Mouse (Mus musculus) testis, adult 2 months (tissue): ENCODE measurements around the gene Olfr68. TPM values are rescaled to one million over a fixed set of nuclear protein-coding genes. Genes with fewer than 3 reads are reported as not detected.
"Not testable (repeated sequence)": the region's sequence is repeated elsewhere in the genome, so short reads cannot be mapped to it uniquely, and the experiment has no call there.

Experiments
- H3K27ac ChIP-seq: fragments of 200-500 bp; 2 replicates; pipeline ENCODE4 v1.5.1; 2012; ENCODE audit warnings: low read depth, low read length; ENCODE audit not compliant: control insufficient read depth, insufficient read depth
- H3K27me3 ChIP-seq: fragments of 200-500 bp; 2 replicates; pipeline ENCODE4 v1.6.1; 2012; ENCODE audit warnings: mild to moderate bottlenecking, low read length, moderate library complexity; ENCODE audit not compliant: control insufficient read depth, insufficient read depth
- H3K36me3 ChIP-seq: fragments of 200-500 bp; 2 replicates; pipeline ENCODE4 v1.6.1; 2012; ENCODE audit warnings: mild to moderate bottlenecking, low read length; ENCODE audit not compliant: control insufficient read depth, insufficient read depth
- H3K4me1 ChIP-seq: fragments of 200-500 bp; 2 replicates; pipeline ENCODE4 v1.6.1; 2012; ENCODE audit warnings: low read length; ENCODE audit not compliant: control insufficient read depth, insufficient read depth
- H3K4me3 ChIP-seq: fragments of 200-500 bp; 2 replicates; pipeline ENCODE4 v1.5.1; 2012; ENCODE audit warnings: low read depth, mild to moderate bottlenecking, low read length, moderate library complexity, mixed read lengths; ENCODE audit not compliant: control insufficient read depth
- CTCF ChIP-seq: fragments of 200-500 bp; IDR thresholded peaks from 2 replicates; pipeline ENCODE4 v1.5.1; 2012; ENCODE audit warnings: low read depth, mild to moderate bottlenecking, inconsistent platforms, low read length, moderate library complexity; ENCODE audit not compliant: control insufficient read depth, insufficient read depth, insufficient replicate concordance
- POLR2A ChIP-seq: fragments of 200-500 bp; IDR thresholded peaks from 2 replicates; pipeline ENCODE4 v1.6.1; 2012; ENCODE audit warnings: low read depth, mild to moderate bottlenecking, inconsistent platforms, low read length, moderate library complexity; ENCODE audit not compliant: control insufficient read depth
- polyA plus RNA-seq: library from polyadenylated mRNA; depleted of rRNA; stranded (reverse); fragments of >200 nt; gene quantifications from 2 replicates; pipeline ENCODE4 v1.2.3, GENCODE M21; 2012

The Olfr68 gene
- polyA plus RNA-seq, 1 experiment: not detected

DNA sequence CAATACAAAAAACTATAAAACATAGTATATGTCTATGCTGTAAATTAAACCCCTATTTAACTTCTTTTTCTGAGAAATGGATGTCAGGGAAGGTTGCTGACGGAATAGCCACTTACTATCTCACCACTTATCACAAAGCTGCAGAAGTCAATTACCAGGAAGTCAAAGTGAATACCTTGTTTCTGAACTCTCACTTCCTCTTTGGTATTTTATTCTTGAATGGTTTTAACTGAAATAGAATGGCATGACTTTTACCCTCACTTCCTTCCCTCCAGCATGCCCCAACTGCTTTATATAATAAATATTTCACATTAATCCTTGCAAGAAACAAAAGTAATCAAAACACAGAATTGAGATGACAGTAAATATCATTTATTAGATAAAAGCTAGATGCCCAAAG lies 32.7 kb upstream of the Olfr68 start:
- no peaks in the 10 kb centered on the region for H3K4me1 ChIP-seq
- no peaks in the 10 kb centered on the region for H3K36me3 ChIP-seq
- H3K27ac ChIP-seq: no peak overlapping the region
- TF ChIP-seq POLR2A: no peak
- no peak for TF ChIP-seq CTCF
- H3K27me3 ChIP-seq: no peaks in the 10 kb centered on the region
- no peak overlapping the region for H3K4me3 ChIP-seq

- Histone ChIP-seq H3K4me1 (no peaks in the 10 kb centered on the region), H3K27me3 (no peaks in the 10 kb centered on the region), H3K36me3 (no peaks in the 10 kb centered on the region), H3K4me3 (no peak overlapping the region), H3K27ac (no peak overlapping the region)
- TF ChIP-seq POLR2A: no peak
- no peak for TF ChIP-seq CTCF
These were observed 31.8 kb upstream of the Olfr68 start for GRCm38 (mm10) chr7:103811223-103811845.

- no peak overlapping the region for H3K27ac ChIP-seq
- no peaks in the 10 kb centered on the region for H3K4me1 ChIP-seq
- TF ChIP-seq CTCF (no peak), POLR2A (no peak)
- H3K4me3 ChIP-seq: no peak overlapping the region
- no peaks in the 10 kb centered on the region for H3K36me3 ChIP-seq
- H3K27me3 ChIP-seq: no peaks in the 10 kb centered on the region
These were observed 31.2 kb upstream of the Olfr68 start for GRCm38 (mm10) chr7:103810746-103811145.

DNA sequence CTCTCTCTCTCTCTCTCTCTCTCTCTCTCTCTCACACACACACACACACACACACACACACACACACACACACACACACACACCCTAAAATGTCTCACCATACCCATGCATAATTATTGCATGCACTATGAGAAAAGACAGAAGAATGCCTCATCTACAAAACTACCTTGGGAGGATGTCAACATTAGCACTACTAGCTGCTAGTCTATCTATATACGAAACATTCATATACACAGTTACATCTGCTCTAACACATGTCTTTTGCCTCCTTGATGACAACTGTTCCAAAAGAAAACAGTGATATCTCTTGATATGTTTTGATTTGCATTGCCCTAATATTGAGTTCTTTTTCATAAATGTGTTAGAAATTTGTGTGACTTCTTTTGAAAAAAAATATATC lies 30.8 kb upstream of the Olfr68 start:
- no peaks in the 10 kb centered on the region for H3K36me3 ChIP-seq
- no peak overlapping the region for H3K4me3 ChIP-seq
- TF ChIP-seq POLR2A (no peak), CTCF (no peak)
- no peaks in the 10 kb centered on the region for H3K4me1 ChIP-seq
- no peak overlapping the region for H3K27ac ChIP-seq
- no peaks in the 10 kb centered on the region for H3K27me3 ChIP-seq

DNA sequence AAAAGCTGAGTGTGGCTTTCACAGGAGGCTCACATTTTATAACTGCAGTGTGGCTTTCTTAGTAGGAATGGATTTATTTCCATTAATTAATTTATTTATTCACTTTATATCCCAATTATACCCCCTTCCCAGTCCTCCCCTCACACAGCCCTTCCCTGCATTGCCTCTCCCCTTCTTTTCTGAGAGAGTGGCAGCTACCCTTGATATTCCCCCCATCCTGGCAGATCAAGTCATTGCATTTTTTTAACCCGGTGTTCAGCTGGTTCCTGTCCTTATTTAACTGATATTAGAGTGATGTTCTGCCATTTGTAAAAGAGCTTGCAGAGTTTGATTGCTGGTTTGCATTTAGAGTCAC lies 30.3 kb upstream of the Olfr68 start:
- Histone ChIP-seq H3K4me1 (no peaks in the 10 kb centered on the region), H3K27ac (no peak overlapping the region), H3K27me3 (no peaks in the 10 kb centered on the region), H3K36me3 (no peaks in the 10 kb centered on the region), H3K4me3 (no peak overlapping the region)
- TF ChIP-seq CTCF: no peak
- TF ChIP-seq POLR2A: no peak

GRCm38 (mm10) chr7:103808971-103809800 lies 29.7 kb upstream of the Olfr68 start:
- Histone ChIP-seq H3K4me1 (no peaks in the 10 kb centered on the region), H3K27ac (no peak overlapping the region), H3K27me3 (no peaks in the 10 kb centered on the region), H3K4me3 (no peak overlapping the region), H3K36me3 (no peaks in the 10 kb centered on the region)
- TF ChIP-seq POLR2A: no peak
- TF ChIP-seq CTCF: no peak

DNA sequence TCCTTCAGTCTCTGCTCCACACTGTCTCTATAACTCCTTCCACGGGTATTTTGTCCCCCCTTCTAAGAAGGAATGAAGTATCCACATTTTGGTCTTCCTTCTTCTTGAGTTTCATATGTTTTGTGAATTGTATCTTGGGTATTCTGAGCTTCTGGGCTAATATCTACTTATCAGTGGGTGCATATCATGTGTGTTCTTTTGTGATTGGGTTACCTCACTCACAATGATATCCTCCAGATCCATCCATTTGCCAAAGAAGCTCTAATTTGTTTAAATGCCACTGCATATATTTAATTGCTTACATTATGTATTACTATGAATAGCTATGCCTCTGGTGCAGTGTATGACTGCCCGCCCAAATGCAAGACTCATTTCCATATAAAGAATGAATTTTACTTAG lies 28.6 kb upstream of the Olfr68 start:
- H3K27ac ChIP-seq, H3K27me3 ChIP-seq, H3K4me1 ChIP-seq, H3K36me3 ChIP-seq, H3K4me3 ChIP-seq: not testable (repeated sequence)

- Histone ChIP-seq H3K4me1 (no peaks in the 10 kb centered on the region), H3K27me3 (no peaks in the 10 kb centered on the region), H3K27ac (no peak overlapping the region), H3K4me3 (no peak overlapping the region), H3K36me3 (no peaks in the 10 kb centered on the region)
- no peak for TF ChIP-seq POLR2A
- peak; percentile 15; the same call in 1 of the 2 replicates for TF ChIP-seq CTCF
These were observed 27.4 kb upstream of the Olfr68 start for GRCm38 (mm10) chr7:103806856-103807255.
